Mouse (Mus musculus): Measurements from ENCODE around the gene Xrcc4.
"Not testable (repeated sequence)": the region's sequence is repeated elsewhere in the genome, so short reads cannot be mapped to it uniquely, and the experiment has no call there.

Xrcc4 gene

GRCm38 (mm10) chr13:90088962-90089824 lies at the start of gene Xrcc4, which contains the start of gene Tmem167:
Xrcc4 (minus strand) TSS chr13:90089608.
Tmem167 (plus strand) TSS chr13:90089123.
- DNase-seq (ENCODE audit: low read depth) = peak; percentile 96

DNA sequence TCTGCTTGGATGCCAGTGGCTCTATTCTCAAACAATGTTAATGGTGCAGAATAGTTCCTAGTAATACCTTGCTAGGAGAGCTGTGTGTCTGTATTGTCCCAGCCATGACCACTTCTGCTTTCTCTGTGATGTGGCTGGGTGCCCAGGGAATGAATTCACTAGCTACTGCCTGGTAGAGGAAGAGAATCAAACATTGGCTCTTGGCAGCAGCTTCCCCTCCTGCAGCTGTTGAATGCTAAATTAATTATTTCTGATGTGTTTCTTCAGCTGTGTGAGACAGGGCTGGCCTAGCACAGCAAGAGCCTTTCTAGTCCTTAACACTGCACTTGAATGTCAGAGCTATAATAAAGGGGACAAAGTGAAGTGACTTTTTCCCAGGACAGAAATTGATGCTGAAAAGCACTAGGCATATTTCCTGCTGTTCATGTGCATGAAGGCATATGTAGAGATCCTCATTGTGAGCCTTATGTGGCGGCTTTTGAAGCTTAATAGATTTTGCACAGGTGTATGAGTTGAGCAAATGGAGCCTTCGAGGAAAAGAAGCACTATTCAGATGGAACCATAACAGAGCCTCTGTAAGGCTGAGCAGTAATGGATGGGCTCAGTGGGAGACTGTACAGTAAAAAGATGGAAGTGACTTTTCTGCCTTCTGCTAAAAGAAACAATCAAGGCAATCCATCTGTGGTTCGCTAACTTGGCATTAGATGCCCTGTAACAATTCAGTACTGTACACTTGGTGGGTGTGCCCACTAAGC lies 46.9 kb upstream of the Xrcc4 start:
- no peak for DNase-seq (ENCODE audit: low read depth)

DNA sequence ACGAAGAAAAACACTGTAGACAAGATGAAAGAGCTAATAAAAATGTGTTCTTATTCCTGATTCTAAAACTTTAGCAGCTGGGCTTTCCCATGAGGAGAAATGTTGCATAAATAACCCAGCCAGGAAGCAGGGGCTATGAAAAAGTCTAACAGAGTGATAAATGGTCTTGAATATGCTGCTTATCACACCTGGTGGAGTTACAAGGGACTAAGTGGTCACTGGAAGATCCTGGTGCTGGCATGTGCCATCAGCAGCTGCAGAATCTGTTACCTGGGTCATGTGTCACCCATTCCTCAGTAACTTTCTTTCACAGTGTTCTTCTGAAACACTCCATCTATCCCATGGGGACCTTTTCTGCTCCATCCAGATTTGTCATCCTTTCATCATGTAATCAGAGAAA lies 22.3 kb upstream of the Xrcc4 start:
- DNase-seq (ENCODE audit: low read depth) = no peak

DNA sequence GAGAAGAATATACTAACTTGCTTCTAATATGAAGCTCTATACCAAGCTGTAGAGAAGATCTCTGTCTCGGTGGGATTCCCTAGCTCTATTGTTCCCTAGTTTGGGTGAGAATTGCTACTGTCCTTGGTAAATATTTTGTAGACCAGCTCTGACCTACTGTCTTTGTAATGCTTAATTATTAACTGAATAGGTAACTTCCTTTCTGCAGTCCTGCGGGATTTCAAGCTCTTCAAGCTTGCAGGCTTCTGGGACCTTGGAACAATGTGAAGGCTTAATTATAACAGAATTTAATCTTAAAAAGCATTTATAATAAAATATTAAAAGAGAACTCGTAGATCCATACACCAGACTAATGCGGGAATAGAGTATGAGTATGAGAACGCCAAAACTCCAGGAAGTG lies 19.3 kb upstream of the Xrcc4 start:
- DNase-seq (ENCODE audit: low read depth) = not testable (repeated sequence)

DNA sequence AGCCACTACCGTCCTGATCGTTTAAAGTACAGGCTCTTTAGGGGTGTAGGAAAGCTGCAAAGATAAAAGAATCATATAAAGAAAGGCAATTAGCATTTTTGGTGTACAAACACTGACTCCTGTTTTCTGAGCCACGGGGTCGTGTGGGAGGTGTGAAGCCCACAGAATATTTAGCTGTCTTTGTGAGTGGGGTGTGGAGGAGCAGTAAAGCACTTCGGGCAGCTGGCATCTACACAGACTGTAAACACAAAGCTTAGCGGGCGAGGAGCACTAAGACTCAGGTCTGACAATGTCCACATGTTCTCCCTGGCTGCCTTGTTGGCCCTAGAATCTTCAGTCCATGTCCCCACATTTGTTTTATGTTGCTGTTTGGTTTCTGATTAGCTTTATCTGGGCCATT lies 16.7 kb upstream of the Xrcc4 start:
- DNase-seq (ENCODE audit: low read depth) = no peak

- no peak for DNase-seq (ENCODE audit: low read depth)
Observed at GRCm38 (mm10) chr13:90101514-90101913, 12.1 kb upstream of the Xrcc4 start.

- no peak for DNase-seq (ENCODE audit: low read depth)
Observed at GRCm38 (mm10) chr13:90089825-90090183, 396 bp upstream of the Xrcc4 start.

DNA sequence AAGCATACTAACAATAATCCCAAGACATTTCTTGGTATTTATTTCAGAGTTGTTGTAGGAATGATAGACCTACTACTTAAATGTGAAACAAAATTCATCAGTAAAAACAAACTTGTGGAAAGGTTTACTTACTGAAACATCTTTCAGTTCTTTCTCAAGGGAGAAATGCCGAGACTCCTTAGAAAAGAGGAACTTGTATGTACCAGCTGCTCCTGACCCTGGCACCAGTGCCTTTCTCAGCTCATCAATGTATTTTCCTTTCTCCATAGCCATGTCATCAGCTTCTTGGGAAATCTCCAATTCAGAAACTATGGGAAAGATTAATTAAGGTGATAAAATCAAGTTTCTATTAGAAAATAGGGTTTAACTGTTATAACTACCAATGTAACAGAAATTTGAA lies 27.5 kb downstream of the Xrcc4 start:
- no peak for DNase-seq (ENCODE audit: low read depth)

DNA sequence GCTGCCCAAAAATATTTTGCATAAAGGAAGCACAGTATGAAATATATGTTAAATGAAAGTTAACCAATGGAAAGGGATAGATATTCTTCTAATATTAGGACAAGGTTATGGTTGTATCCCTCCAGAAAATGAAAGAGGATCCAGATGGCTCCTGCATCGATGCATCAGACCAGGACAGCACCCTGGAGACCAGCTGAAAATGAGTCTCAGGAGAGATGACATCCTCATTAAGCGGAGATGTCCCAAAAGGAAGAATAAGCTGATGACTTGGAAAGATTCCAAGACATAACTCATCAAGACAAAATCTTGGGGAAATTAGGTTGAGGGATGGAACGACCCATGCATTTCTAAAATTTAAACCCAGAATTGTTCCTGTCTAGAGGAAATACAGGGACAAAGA lies 37.0 kb downstream of the Xrcc4 start:
- no peak for DNase-seq (ENCODE audit: low read depth)

- peak; percentile 26 for DNase-seq (ENCODE audit: low read depth)
Observed at GRCm38 (mm10) chr13:90051735-90052134, 37.7 kb downstream of the Xrcc4 start.

DNA sequence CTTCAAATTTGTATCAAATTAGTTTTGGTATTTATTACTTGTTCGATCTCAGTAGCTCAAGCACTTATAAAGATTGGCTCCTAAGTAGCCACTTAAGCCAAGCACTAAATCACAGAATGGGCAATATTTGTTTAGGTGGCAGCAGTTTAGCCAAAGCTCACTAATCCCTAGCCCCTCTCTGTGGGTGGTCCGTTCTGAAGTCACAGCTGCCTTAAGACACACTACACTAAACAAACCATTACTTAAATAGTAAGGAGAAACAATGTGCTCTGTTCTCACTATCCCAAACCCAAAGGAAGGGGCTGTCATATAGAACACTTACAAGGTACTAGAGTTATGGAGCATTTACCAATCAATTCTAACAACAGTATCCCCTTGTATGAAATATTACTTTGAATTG lies 49.8 kb downstream of the Xrcc4 start:
- no peak for DNase-seq (ENCODE audit: low read depth)

DNA sequence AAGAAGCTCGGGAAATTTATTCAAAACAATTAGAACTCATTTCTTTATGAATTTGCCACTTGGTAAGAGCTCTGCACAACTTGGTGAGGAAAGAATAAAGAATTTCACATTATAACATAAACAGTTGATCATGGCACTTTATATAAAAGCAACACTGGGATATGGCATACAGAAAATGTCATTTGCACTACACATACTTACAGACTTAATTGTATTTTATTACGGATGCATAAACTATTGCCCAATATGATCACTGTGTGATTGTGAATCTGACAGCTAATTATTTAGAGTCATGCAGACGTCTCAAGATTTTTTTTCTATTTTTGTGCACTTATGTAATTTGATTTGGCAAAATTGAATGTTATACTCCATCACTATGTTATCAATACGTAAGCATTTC lies 56.4 kb downstream of the Xrcc4 start:
- no peak for DNase-seq (ENCODE audit: low read depth)

DNA sequence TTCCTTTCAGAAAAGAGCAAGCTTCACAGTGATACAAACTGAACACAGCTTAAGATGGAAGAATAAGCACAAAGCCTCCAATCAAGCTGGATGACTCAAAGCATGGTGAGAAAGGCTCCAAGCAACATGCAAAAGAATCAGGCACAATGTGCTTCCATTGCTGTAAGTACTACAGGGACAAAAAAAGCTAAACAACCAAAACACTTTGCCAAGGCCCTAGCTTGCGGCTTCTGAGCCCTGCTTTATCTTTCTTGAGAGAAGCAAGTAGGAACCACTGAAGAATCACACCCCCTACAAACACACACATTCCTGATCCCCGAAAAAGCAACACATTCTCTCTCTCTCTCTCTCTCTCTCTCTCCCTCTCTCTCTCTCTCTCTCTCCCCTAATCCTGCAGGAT lies 56.9 kb downstream of the Xrcc4 start:
- DNase-seq (ENCODE audit: low read depth) = no peak

DNA sequence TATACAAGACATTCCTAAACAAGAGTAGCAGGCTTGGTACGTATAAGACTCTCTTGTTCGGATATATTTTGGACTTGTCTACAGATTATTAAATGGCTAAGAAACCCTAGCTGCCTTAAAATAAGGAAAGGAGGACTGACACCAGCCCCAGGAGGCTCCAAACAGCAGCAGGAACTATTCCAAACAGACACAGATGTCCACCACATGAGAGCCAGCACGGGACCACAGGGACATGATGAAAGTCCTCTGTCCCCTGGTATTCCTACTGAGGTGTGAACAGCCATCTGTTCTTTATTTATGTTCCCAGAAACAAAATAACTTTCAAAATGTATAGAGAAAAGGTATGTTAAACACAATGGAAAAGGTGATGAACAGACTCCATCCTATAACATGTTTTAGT lies 58.5 kb downstream of the Xrcc4 start:
- no peak for DNase-seq (ENCODE audit: low read depth)

DNA sequence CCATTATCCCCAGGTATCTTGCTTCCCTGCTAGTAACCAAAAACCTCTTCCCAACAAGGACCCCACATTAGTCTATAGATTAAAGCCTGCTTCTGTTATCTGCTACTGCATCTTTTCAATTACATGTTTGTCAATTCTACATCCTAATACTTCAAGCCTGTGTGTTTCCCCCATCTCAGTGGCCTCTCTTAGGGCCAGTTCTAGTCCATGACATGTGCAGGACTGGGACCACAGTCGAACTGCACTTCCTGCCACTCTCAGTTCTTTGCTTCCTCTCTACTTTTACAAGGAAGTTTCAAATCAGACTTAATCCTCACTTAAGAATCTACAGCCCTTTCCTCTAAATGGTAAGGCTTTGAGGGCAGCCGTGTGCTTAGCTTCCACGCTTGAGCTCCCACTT lies 76.8 kb downstream of the Xrcc4 start:
- no peak for DNase-seq (ENCODE audit: low read depth)

- no peak for DNase-seq (ENCODE audit: low read depth)
Observed at GRCm38 (mm10) chr13:90012198-90012597, 77.2 kb downstream of the Xrcc4 start.

DNA sequence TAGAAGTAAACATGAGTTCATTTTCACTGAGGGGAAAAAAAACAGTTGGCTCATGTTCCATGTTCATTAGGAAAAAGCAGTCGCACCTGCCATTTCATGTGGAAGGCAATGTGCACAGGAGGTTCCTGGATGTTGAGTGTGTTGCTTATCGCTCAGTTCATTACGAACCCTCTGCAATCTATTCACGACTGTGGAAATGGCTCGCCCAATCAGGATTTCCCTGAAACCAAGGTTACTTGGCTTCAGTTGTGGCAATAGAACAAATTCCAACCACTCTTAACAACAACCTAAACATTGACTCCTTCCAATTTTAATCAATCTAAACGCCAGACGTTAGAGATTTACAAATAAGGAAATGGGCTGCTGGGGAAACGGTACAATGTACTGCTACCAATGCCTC lies 78.3 kb downstream of the Xrcc4 start:
- no peak for DNase-seq (ENCODE audit: low read depth)

- no peak for DNase-seq (ENCODE audit: low read depth)
Observed at GRCm38 (mm10) chr13:90009786-90010185, 79.6 kb downstream of the Xrcc4 start.

DNA sequence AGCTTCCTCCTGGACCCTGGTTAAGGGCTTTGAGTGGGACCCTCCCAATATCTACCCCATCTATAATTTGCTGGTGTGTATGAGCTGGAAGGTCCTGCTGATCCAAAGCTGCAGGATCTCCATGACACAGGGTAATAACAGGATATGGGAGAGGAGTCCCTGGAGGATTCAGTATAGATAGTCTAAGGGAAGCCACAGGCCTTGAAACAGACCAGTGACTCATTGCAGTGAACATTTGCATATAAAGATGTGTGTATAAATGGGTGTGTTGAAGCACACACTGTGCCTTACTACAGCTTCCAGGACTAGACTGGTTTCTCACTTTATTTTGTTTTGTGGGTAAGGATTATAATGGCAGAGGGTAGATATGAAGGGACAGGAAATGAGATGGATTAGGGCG lies 83.8 kb downstream of the Xrcc4 start:
- DNase-seq (ENCODE audit: low read depth) = no peak

- DNase-seq (ENCODE audit: low read depth) = no peak
Observed at GRCm38 (mm10) chr13:89997531-89997930, 91.9 kb downstream of the Xrcc4 start.

- no peak for DNase-seq (ENCODE audit: low read depth)
Observed at GRCm38 (mm10) chr13:89986087-89986486, 103.3 kb downstream of the Xrcc4 start.

GRCm38 (mm10) chr13:89970940-89971339 lies 118.5 kb downstream of the Xrcc4 start:
- no peak for DNase-seq (ENCODE audit: low read depth)

- DNase-seq (ENCODE audit: low read depth) = no peak
Observed at GRCm38 (mm10) chr13:89968671-89969070, 120.7 kb downstream of the Xrcc4 start.
